Mouse (Mus musculus) hindbrain, embryonic 14.5 days (tissue): ENCODE data around the gene Cenpm. TPM values are rescaled to one million over a fixed set of nuclear protein-coding genes. Genes with fewer than 3 reads are reported as not detected.
A peak's percentile ranks its signal among the peaks of the same experiment; 100 is the strongest.
"Not testable (repeated sequence)": the region's sequence is repeated elsewhere in the genome, so short reads cannot be mapped to it uniquely, and the experiment has no call there.

Source experiments
- ATAC-seq: fragments of 200-750 bp; cut with Nextera tagmentation; 2 replicates; pipeline ENCODE4 v1.8.0; 2017; ENCODE audit warnings: moderate number of reproducible peaks, mild to moderate bottlenecking, moderate TSS enrichment, moderate library complexity; ENCODE audit not compliant: low FRiP score
- DNase-seq: peaks from one replicate; pipeline ENCODE4 v3.0.0-alpha.2; 2015; ENCODE audit warnings: low spot score
- H3K27ac ChIP-seq: fragments of 300-500 bp; sonication (generic); 2 replicates; pipeline ENCODE4 v1.5.1; 2014; ENCODE audit warnings: mild to moderate bottlenecking, moderate library complexity
- H3K27me3 ChIP-seq: fragments of 300-500 bp; sonication (generic); 2 replicates; pipeline ENCODE4 v1.6.1; 2014; ENCODE audit warnings: mild to moderate bottlenecking, low read length, mixed read lengths; ENCODE audit not compliant: control insufficient read depth, insufficient read depth
- H3K36me3 ChIP-seq: fragments of 300-500 bp; sonication (generic); replicated peaks from 2 replicates; pipeline ENCODE4 v1.6.1; 2014; ENCODE audit not compliant: control insufficient read depth, insufficient read depth
- H3K4me1 ChIP-seq: fragments of 300-500 bp; sonication (generic); replicated peaks from 2 replicates; pipeline ENCODE4 v1.6.1; 2014; ENCODE audit warnings: antibody characterized with exemption, low read length, mixed read lengths; ENCODE audit not compliant: control insufficient read depth, insufficient read depth
- H3K4me2 ChIP-seq: fragments of 300-500 bp; sonication (generic); replicated peaks from 2 replicates; pipeline ENCODE4 v1.6.1; 2014; ENCODE audit warnings: mild to moderate bottlenecking, moderate library complexity
- H3K4me3 ChIP-seq: fragments of 300-500 bp; sonication (generic); replicated peaks from 2 replicates; pipeline ENCODE4 v1.5.1; 2014; ENCODE audit warnings: mild to moderate bottlenecking, low read length
- H3K9ac ChIP-seq: fragments of 300-500 bp; sonication (generic); 2 replicates; pipeline ENCODE4 v1.6.1; 2014
- H3K9me3 ChIP-seq: fragments of 300-500 bp; sonication (generic); 2 replicates; pipeline ENCODE4 v1.6.1; 2016; ENCODE audit warnings: low read length; ENCODE audit not compliant: control insufficient read depth
- WGBS: fragments of 180-500 bp; shearing (Covaris S2); extraction: QIAGEN DNeasy Blood & Tissue Kit; methylation state at CpG from one replicate; pipeline ENCODE4 v1.1.7; 2014; 5-methylcytosine and 5-hydroxymethylcytosine counted together
- polyA plus RNA-seq: library from polyadenylated mRNA; unstranded; fragments of >200 nt; fragmentation: Nextera tagmentation; extraction: Ambion mirVana; gene quantifications from 2 replicates; pipeline ENCODE4 v1.2.1, GENCODE M21; 2014

Cenpm gene
- polyA plus RNA-seq, 1 experiment from 2014 or later, result 18.0 TPM

DNA sequence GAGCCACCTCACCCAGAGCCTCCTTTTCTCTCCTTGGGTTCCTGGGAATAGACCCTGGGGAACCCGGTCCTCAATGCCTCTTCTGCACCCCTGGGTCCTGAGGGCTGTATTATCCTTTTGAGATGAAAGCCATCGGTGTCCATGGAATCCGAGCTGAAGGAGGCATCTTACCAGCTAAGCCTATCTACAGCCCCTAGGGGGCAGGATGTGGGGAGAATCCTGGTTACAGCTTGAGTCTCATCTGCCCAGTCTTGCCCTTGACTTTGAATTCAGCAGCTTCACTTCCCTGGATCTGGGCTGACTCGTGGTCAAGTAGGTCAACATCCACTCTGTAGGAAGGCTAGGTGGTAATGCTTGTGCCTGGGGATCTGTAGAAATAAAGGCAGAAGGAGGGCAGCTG is 10.7 kb upstream of the Cenpm start:
- no peak for DNase-seq
- Histone ChIP-seq H3K27ac (peak overlapping the region; percentile 83), H3K9ac (no peak overlapping the region), H3K27me3 (no peaks in the 10 kb centered on the region), H3K4me2 (peak overlapping the region; percentile 53), H3K9me3 (no peaks in the 10 kb centered on the region), H3K4me3 (no peak overlapping the region), H3K36me3 (no peaks in the 10 kb centered on the region), H3K4me1 (peaks cover 26% of the 10 kb centered on the region)
- 44% methylated on average over 4 of the region's 4 CpGs for WGBS
- no peak for ATAC-seq

DNA sequence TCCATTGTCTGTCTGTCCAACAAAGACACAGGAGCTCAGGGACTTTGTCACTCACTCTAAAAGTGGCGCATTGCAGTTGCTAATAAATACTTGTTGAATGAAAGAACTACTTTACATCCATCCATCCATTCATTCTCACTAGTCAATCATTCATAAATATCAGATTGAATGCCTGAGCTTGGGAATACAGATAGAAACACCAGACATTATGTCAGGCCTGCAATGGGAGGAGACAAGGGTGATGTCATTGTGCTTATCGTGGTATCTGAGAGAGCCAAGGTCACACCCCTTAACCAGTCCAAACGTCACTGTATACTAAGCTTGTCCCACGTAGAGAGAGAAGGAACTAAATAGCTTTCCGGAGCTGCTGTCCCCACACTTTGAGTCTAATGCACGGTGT is 7.5 kb upstream of the Cenpm start, which contains the start of gene 1500009C09Rik:
1500009C09Rik (plus strand) TSS at position 301 of the 400 bp plus-strand sequence.
- no peaks in the 10 kb centered on the region for H3K36me3 ChIP-seq
- no peak within 1 kb of the TSS for H3K27ac ChIP-seq
- no peaks in the 10 kb centered on the region for H3K27me3 ChIP-seq
- H3K4me1 ChIP-seq, result peaks cover 18% of the 10 kb centered on the region
- ATAC-seq (no peak), DNase-seq (no peak)
- no peak within 1 kb of the TSS for H3K4me2 ChIP-seq
- no peak within 1 kb of the TSS for H3K4me3 ChIP-seq
- WGBS, result 93% methylated on average over 6 of the region's 6 CpGs
- no peak within 1 kb of the TSS for H3K9ac ChIP-seq
- H3K9me3 ChIP-seq, result no peaks in the 10 kb centered on the region

DNA sequence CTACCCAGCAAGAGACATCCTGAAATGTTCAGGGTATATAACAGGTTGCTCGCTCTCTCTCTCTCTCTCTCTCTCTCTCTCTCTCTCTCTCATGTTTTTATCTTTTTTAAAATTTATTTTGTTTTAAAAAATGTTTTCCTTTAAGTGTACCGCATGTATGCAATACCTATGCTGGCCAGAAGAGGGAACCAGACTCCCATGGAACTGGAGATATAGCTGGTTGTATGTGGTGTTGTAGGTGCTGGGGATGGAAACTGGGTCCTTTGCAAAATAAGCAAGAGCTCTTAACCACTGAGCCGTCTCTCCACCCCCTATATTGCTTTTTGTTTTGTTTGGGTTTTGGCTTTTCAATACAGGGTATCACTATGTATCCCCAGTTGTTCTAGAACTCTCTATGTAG is 7.0 kb upstream of the Cenpm start:
- H3K27ac ChIP-seq, result no peak overlapping the region
- no peaks in the 10 kb centered on the region for H3K27me3 ChIP-seq
- WGBS, result 97% methylated on average over 3 of the region's 3 CpGs
- H3K9ac ChIP-seq, result no peak overlapping the region
- no peak overlapping the region for H3K4me2 ChIP-seq
- H3K4me3 ChIP-seq, result no peak overlapping the region
- no peaks in the 10 kb centered on the region for H3K36me3 ChIP-seq
- ATAC-seq (no peak), DNase-seq (no peak)
- peaks cover 13% of the 10 kb centered on the region for H3K4me1 ChIP-seq
- no peaks in the 10 kb centered on the region for H3K9me3 ChIP-seq

DNA sequence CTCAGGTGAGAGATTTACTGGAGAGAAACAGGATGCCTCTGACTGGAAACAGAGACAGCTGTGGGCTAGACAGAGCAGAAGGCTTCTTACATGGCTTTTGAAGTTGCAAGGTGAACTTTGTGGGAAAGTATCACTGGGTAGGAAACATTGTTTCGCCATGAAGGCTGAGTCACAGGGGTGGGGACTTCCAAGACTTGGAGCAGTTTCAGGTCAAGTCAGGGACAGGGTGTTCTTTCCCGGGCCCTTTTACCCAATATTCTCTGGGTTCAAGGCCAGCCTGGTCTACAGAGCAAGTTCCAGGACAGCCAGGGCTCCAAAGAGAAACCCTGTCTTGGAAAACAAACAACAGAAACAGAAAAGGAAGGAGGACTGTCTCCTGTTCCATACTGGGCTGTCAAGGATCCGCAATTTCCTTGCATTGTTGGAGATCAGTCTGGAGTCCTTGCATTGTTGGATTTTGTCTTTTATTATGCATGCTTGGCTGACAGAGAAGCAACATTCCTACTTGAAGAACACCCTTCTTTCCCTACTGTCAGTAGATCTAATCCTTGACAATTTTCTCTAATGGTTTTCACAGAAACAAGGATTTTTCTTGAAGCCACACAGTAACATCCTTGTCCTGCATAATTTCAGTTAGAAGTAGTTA is 2.7 kb upstream of the Cenpm start:
- DNase-seq (no peak), ATAC-seq (no peak)
- no peak overlapping the region for H3K4me2 ChIP-seq
- H3K9me3 ChIP-seq, result no peaks in the 10 kb centered on the region
- H3K27ac ChIP-seq, result no peak overlapping the region
- peaks cover 4% of the 10 kb centered on the region; the same call in 1 of the 2 replicates for H3K4me1 ChIP-seq
- H3K9ac ChIP-seq, result no peak overlapping the region
- no peak overlapping the region for H3K4me3 ChIP-seq
- 78% methylated on average over 3 of the region's 3 CpGs for WGBS
- H3K36me3 ChIP-seq, result no peaks in the 10 kb centered on the region
- H3K27me3 ChIP-seq, result no peaks in the 10 kb centered on the region

DNA sequence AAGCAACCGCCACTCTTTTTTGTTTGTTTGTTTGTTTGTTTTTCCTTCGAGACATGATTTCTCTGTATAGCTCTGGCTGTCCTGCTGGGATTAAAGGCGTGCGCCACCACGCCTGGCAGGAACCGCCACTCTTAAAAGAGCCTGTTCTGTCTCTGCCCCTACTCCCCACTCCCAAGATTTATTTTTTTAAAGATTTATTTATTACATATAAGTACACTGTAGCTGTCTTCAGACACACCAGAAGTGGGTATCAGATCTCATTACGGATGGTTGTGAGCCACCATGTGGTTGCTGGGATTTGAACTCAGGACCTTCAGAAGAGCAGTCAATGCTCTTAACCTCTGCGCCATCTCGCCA is 235 bp upstream of the Cenpm start:
- 0 out of 2 replicates have a peak overlapping the region, but pooled peaks have one; percentile 59 for H3K9ac ChIP-seq
- not testable (repeated sequence) for H3K27me3 ChIP-seq, H3K9me3 ChIP-seq, H3K4me1 ChIP-seq, ATAC-seq, DNase-seq, H3K27ac ChIP-seq, H3K36me3 ChIP-seq
- peak overlapping the region; percentile 50 for H3K4me3 ChIP-seq
- H3K4me2 ChIP-seq, result peak overlapping the region; percentile 89
- WGBS, result 22% methylated on average over 9 of the region's 9 CpGs

DNA sequence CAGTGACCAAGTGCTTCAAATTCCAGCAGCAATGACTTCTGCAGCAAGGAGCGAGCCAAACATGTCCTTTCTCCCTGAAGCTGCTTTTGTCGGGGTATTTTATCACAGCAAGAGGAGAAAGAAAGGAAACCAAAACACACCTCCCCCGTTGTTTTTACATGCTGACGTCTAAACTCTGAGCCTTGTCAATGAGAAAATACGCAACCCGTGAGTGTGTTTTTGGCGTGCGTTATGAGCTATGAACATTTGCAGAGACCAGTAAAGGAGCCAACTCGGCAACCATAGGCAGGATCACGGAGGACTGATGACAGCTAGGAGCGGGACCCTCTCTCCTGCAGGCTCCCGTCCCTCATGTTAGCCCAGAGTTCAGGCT is 820 bp downstream of the Cenpm start:
- H3K27me3 ChIP-seq, result no peaks in the 10 kb centered on the region
- H3K36me3 ChIP-seq, result no peaks in the 10 kb centered on the region
- peaks cover 4% of the 10 kb centered on the region; the same call in 1 of the 2 replicates for H3K4me1 ChIP-seq
- 6% methylated on average over 12 of the region's 12 CpGs for WGBS
- DNase-seq (no peak), ATAC-seq (no peak)
- H3K9ac ChIP-seq, result peak overlapping the region; percentile 59
- H3K4me3 ChIP-seq, result peak overlapping the region; percentile 50
- H3K27ac ChIP-seq, result 0 out of 2 replicates have a peak overlapping the region, but pooled peaks have one; percentile 9
- H3K4me2 ChIP-seq, result peak overlapping the region; percentile 89
- no peaks in the 10 kb centered on the region for H3K9me3 ChIP-seq

DNA sequence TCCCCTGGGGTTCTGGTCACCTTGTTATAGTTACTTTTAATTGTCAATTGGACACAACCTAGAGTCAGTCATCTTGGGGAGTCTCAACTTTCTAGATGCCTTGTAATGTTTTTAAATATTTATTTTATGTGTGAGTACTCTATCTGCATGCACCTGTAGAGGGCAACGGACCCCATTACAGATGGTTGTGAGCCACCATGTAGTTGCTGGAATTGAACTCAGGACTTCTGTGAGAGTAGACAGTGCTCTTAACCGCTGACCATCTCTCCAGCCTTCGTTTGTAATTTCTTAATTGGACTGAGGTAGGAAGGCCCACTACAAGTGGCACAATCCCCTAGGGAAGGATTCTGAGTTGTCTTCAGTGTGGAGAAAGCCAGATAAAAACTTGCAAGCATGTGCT is 1.2 kb downstream of the Cenpm start:
- H3K27ac ChIP-seq, result no peak overlapping the region
- ATAC-seq (no peak), DNase-seq (no peak)
- H3K4me2 ChIP-seq, result peak overlapping the region; percentile 89
- peaks cover 4% of the 10 kb centered on the region; the same call in 1 of the 2 replicates for H3K4me1 ChIP-seq
- peak overlapping the region; percentile 59; the same call in 1 of the 2 replicates for H3K9ac ChIP-seq
- no peaks in the 10 kb centered on the region for H3K36me3 ChIP-seq
- no peaks in the 10 kb centered on the region for H3K27me3 ChIP-seq
- H3K4me3 ChIP-seq, result peak overlapping the region; percentile 50
- no peaks in the 10 kb centered on the region for H3K9me3 ChIP-seq
- 82% methylated on average over 3 of the region's 3 CpGs for WGBS

DNA sequence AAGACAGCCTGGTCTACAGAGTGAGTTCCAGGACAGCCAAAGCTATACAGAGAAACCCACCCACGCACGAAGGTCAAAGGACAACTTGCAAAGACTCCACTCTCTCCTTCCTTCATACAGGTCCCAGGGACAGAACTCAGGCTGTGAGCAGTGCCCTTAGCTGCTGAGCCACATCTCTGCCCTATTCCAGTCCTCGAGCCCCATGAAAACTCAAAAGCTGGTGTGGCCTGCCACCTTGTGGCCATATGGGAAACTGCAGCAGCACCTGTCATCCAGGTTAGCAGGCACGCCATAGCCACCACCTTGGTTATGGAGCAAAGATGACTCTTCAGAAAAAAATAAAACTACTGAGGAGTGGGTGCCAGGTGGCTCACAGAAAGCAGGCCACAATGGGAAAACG is 8.0 kb downstream of the Cenpm start:
- H3K4me1 ChIP-seq, result 0 out of 2 replicates have a peak, but pooled peaks cover 7% of the 10 kb centered on the region
- no peaks in the 10 kb centered on the region for H3K9me3 ChIP-seq
- H3K9ac ChIP-seq, result no peak overlapping the region
- H3K27ac ChIP-seq, result no peak overlapping the region
- peak; percentile 80; the same call in 1 of the 2 replicates for ATAC-seq
- H3K4me2 ChIP-seq, result no peak overlapping the region
- no peaks in the 10 kb centered on the region for H3K27me3 ChIP-seq
- WGBS, result 22% methylated on average over 5 of the region's 5 CpGs
- no peak overlapping the region for H3K4me3 ChIP-seq
- no peaks in the 10 kb centered on the region for H3K36me3 ChIP-seq
- peak; percentile 89 for DNase-seq

DNA sequence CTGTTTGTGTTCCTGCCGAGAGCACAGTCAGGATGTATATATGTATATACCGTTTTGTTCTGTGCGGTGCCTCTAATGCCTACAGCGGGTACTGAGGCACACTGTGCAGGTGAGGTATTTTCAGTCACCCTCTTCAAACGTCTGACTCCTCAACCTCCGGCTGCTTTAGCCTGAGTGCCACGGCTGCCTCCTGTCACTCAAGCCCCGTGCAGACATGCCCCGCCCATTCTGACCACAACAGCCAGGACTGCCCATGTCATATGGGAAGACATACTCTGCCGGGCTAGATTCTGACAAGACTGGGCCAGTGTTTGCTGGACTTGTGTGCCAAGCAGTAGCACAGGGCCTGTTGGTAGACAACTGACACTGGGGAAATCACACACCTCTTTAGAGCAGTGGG is 8.9 kb downstream of the Cenpm start:
- WGBS, result 73% methylated on average over 10 of the region's 10 CpGs
- no peak for ATAC-seq
- no peak overlapping the region for H3K4me3 ChIP-seq

More for the DNA sequence above, 8.9 kb downstream of the Cenpm start:
- no peak overlapping the region for H3K27ac ChIP-seq
- H3K4me2 ChIP-seq, result no peak overlapping the region
- no peaks in the 10 kb centered on the region for H3K36me3 ChIP-seq
- H3K9me3 ChIP-seq, result no peaks in the 10 kb centered on the region
- 0 out of 2 replicates have a peak, but pooled peaks cover 9% of the 10 kb centered on the region for H3K4me1 ChIP-seq
- H3K9ac ChIP-seq, result no peak overlapping the region
- no peak for DNase-seq
- H3K27me3 ChIP-seq, result no peaks in the 10 kb centered on the region
